Mouse (Mus musculus) neural tube, embryonic 15.5 days (tissue): ENCODE data around the gene R3hdml. TPM values are rescaled to one million over a fixed set of nuclear protein-coding genes. Genes with fewer than 3 reads are reported as not detected.

Source experiments
- ATAC-seq: fragments of 200-750 bp; cut with Nextera tagmentation; 2 replicates; pipeline ENCODE4 v1.8.0; 2017; ENCODE audit warnings: mild to moderate bottlenecking, moderate TSS enrichment, moderate library complexity; ENCODE audit not compliant: low FRiP score
- H3K27ac ChIP-seq: fragments of 300-500 bp; sonication (generic); replicated peaks from 2 replicates; pipeline ENCODE4 v1.5.1; 2015; ENCODE audit warnings: mild to moderate bottlenecking, inconsistent platforms
- H3K27me3 ChIP-seq: fragments of 300-500 bp; sonication (generic); replicated peaks from 2 replicates; pipeline ENCODE4 v1.6.1; 2015; ENCODE audit warnings: inconsistent platforms
- H3K36me3 ChIP-seq: fragments of 300-500 bp; sonication (generic); 2 replicates; pipeline ENCODE4 v1.6.1; 2015; ENCODE audit warnings: inconsistent platforms
- H3K4me1 ChIP-seq: fragments of 300-500 bp; sonication (generic); 2 replicates; pipeline ENCODE4 v1.6.1; 2015; ENCODE audit warnings: inconsistent platforms
- H3K4me2 ChIP-seq: fragments of 300-500 bp; sonication (generic); 2 replicates; pipeline ENCODE4 v1.6.1; 2015; ENCODE audit warnings: inconsistent platforms, mild to moderate bottlenecking, moderate library complexity
- H3K4me3 ChIP-seq: fragments of 300-500 bp; sonication (generic); replicated peaks from 2 replicates; pipeline ENCODE4 v1.5.1; 2015; ENCODE audit warnings: mild to moderate bottlenecking, inconsistent platforms
- H3K9ac ChIP-seq: fragments of 300-500 bp; sonication (generic); replicated peaks from 2 replicates; pipeline ENCODE4 v1.6.1; 2015; ENCODE audit warnings: mild to moderate bottlenecking, inconsistent platforms
- H3K9me3 ChIP-seq: fragments of 300-500 bp; sonication (generic); replicated peaks from 2 replicates; pipeline ENCODE4 v1.6.1; 2016; ENCODE audit warnings: inconsistent platforms
- WGBS: fragments of 180-500 bp; shearing (Covaris S2); methylation state at CpG from one replicate; pipeline ENCODE4 v1.1.7; 2015; ENCODE audit warnings: mixed read lengths; 5-methylcytosine and 5-hydroxymethylcytosine counted together
- polyA plus RNA-seq: library from polyadenylated mRNA; unstranded; fragments of >200 nt; fragmentation: Nextera tagmentation; extraction: Ambion mirVana; gene quantifications from 2 replicates; pipeline ENCODE4 v1.2.1, GENCODE M21; 2015

The R3hdml gene
- polyA plus RNA-seq, 1 experiment from 2014 or later = 0.18 TPM

DNA sequence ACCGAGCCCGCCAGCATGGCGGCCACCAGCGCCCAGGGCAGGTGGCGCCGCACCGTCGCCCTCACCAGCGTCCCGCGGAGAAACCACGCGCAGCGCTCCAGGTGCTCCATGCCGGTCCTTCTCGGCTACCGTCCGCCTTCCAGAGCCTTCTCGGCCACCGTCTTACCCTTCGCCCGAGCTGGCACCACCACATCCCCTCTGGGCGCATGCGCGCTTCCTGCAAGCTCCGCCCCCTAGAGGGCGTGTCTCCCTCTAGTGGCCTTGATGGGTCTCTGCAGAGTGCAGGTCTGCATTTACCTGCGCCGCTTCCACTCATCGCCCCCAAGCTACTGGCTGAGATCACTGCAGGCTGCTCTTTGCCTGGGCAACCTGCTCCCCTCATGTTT lies 19.7 kb upstream of the R3hdml start, which contains the start of gene Fitm2:
Gene Fitm2, minus strand, starts transcription at position 164 of the 386 bp plus-strand sequence.
- 0% methylated on average over 30 of the region's 30 CpGs for WGBS
- peak within 1 kb of the TSS; percentile 90 for H3K27ac ChIP-seq

DNA sequence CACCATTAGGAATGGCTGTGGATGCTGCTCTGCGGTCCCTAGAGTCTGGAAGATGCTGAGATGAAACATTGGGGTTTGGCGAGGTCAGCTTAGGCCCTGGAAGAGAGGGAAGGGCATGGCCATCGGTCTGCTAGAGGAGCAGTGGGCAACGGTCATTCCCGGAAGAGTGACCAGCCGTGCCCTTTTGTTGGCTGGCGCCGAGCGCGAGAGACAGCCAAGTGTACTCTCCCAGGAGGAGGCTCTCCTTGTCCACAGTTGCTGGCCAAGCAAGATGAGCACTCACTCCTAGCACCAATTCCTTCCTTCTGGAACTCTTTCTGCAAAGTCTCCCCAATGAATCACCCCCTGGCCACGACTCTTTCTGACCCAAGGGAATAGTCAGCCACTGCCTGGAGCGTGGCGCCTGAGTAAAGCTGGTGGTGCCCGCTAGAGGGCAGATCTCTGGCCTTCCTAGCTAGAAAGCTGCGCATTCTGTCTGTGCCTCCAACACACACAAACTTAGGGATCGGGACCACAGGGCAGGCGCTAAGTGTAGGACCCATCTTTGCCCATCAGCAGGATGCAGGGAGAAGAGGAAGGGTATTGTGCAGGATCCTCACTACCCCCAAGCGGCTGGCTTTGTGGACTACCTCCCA lies 11.8 kb upstream of the R3hdml start:
- H3K4me3 ChIP-seq = no peak overlapping the region
- H3K36me3 ChIP-seq = no peaks in the 10 kb centered on the region
- ATAC-seq = no peak
- no peak overlapping the region for H3K27ac ChIP-seq
- H3K9ac ChIP-seq = no peak overlapping the region
- H3K4me2 ChIP-seq = no peak overlapping the region
- peaks cover 11% of the 10 kb centered on the region for H3K27me3 ChIP-seq
- H3K9me3 ChIP-seq = no peaks in the 10 kb centered on the region
- 54% methylated on average over 18 of the region's 18 CpGs for WGBS
- peaks cover 9% of the 10 kb centered on the region for H3K4me1 ChIP-seq

More for the DNA sequence above, 19.7 kb upstream of the R3hdml start, which contains the start of gene Fitm2:
- peak; percentile 95 for ATAC-seq
- H3K9ac ChIP-seq = peak within 1 kb of the TSS; percentile 83
- H3K36me3 ChIP-seq = peaks cover 23% of the 10 kb centered on the region
- no peaks in the 10 kb centered on the region for H3K9me3 ChIP-seq
- peaks cover 20% of the 10 kb centered on the region for H3K4me1 ChIP-seq
- H3K4me2 ChIP-seq = peak within 1 kb of the TSS; percentile 83
- H3K4me3 ChIP-seq = peak within 1 kb of the TSS; percentile 96
- no peaks in the 10 kb centered on the region for H3K27me3 ChIP-seq

DNA sequence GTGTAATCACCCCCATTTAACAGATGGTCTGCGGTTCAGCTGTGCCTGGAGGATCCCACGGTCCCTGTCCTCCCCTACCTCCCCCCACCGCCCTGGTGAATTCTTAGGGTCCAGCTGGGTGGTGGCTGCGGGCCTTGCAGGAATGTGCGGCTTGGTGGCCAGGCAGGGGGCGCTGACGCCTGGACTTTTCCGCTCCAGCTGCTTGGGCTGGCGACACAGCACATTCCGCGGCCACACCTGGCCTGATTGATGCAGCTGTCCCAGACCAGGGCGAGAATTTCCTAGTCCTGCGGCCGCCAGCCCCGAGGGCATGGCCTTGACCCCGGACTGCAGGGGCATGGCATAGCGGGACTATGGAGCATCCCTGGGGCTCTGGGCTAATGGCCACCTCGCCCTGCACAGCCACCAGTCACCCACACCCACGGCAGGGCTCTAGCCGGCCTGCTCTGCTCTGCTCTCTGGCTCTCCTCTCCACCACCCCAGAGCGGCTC lies 10.5 kb upstream of the R3hdml start:
- peaks cover 11% of the 10 kb centered on the region for H3K27me3 ChIP-seq
- peak overlapping the region; percentile 61 for H3K4me2 ChIP-seq
- ATAC-seq = 0 out of 2 replicates have a peak, but pooled peaks have one; percentile 38
- peak overlapping the region; percentile 32; the same call in 1 of the 2 replicates for H3K9ac ChIP-seq
- peak overlapping the region; percentile 29 for H3K4me3 ChIP-seq
- 1% methylated on average over 20 of the region's 21 CpGs for WGBS
- H3K4me1 ChIP-seq = peaks cover 9% of the 10 kb centered on the region
- H3K27ac ChIP-seq = no peak overlapping the region
- no peaks in the 10 kb centered on the region for H3K9me3 ChIP-seq
- H3K36me3 ChIP-seq = no peaks in the 10 kb centered on the region

DNA sequence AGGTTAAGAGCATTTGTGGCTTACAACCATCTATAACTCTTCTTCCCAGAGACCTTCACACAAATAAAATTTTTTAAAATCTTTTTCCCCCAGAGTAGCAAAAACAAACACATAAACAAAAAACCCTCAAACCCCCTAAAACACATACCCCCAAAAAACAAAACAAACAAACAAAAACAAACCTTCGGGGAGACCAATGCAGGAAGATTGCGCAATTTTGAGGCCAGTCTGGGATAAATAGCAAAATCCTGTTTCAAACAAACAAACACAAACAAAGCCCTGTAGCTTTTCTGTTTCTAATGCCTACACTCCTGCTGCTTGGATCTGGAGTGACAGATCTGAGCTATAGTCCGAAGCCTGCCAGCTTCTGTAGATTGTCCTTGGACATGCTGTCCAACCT lies 4.8 kb upstream of the R3hdml start:
- WGBS = 90% methylated on average over 3 of the region's 3 CpGs

DNA sequence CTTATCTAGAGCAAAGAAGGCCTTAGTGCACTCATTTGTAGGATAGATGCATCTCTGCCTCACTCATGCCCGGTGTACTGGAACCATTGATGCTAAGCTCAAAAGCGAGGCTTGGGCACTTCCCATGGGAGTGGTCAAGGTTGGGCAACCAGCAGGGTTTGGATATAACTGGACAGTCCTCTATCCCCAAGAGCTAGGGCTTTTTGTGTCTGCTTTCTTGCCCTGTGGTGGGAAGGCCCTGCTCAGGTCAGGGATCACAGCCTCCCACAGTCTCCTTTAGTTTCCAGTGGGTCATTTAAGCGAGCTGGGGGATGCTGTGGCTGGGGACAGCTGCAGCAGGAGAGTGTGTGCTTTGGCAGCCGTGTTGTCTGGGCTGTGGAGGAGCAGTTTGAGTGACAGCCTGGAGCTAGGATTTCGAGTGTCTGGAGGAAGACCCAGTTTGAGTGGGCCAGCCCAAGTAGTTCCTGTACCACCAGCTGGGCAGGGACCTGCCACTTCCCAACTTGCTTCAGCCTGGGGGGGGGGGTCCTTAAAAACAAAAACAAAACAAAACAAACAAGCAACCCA lies 2.3 kb upstream of the R3hdml start:
- Histone ChIP-seq H3K4me1 (peaks cover 6% of the 10 kb centered on the region; the same call in 1 of the 2 replicates), H3K4me3 (no peak overlapping the region), H3K4me2 (no peak overlapping the region), H3K9me3 (no peaks in the 10 kb centered on the region), H3K36me3 (no peaks in the 10 kb centered on the region), H3K9ac (no peak overlapping the region), H3K27me3 (no peaks in the 10 kb centered on the region), H3K27ac (no peak overlapping the region)
- WGBS = 55% methylated on average over 5 of the region's 5 CpGs
- ATAC-seq = no peak

More for the DNA sequence above, 4.8 kb upstream of the R3hdml start:
- no peak for ATAC-seq
- Histone ChIP-seq H3K4me1 (peaks cover 4% of the 10 kb centered on the region; the same call in 1 of the 2 replicates), H3K9ac (no peak overlapping the region), H3K4me3 (no peak overlapping the region), H3K4me2 (no peak overlapping the region), H3K9me3 (no peaks in the 10 kb centered on the region), H3K36me3 (no peaks in the 10 kb centered on the region), H3K27me3 (no peaks in the 10 kb centered on the region), H3K27ac (no peak overlapping the region)

DNA sequence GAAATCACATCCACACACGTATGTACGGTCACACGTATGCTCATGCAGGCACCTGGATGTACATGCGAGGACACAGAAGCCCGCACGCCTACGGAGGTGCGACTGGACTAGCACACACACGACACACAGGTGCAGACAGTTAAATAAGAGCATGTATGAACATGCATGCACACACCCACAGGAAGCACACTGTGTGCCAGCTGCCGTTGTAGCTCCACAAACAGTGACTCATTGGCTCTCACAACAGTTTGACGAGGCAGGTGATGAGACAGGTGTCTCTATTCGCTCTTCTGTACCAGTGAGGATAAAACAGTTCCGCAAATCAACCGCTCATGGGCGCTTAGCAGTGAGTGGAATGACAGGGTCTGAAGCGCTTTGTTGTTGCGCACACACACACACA lies 1.5 kb upstream of the R3hdml start:
- Histone ChIP-seq H3K4me1 (peaks cover 6% of the 10 kb centered on the region; the same call in 1 of the 2 replicates), H3K4me2 (no peak overlapping the region), H3K27ac (no peak overlapping the region), H3K27me3 (no peaks in the 10 kb centered on the region), H3K9ac (no peak overlapping the region), H3K9me3 (no peaks in the 10 kb centered on the region), H3K4me3 (no peak overlapping the region), H3K36me3 (no peaks in the 10 kb centered on the region)
- no peak for ATAC-seq
- 94% methylated on average over 17 of the region's 17 CpGs for WGBS

DNA sequence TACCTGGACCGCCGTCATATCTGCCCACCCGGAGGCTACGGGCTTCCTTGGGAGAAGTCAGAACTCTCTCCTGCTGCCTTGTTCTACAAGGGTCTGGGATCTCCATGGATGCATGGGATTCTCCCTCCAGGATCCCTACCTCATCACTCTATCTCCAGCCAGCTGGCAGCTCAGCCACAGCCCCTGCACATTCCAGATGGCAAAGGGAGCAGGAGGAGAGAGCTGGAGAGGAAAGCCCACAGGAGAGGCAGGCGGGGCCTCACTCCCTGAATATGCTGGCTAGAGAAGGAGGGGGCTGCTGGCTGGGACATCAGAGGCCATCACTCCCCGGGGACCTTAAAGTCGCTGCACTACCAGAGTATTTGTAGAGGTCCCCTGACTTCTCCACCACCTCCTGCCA lies 767 bp upstream of the R3hdml start:
- Histone ChIP-seq H3K27me3 (no peaks in the 10 kb centered on the region), H3K4me3 (no peak overlapping the region), H3K4me1 (peaks cover 6% of the 10 kb centered on the region; the same call in 1 of the 2 replicates), H3K27ac (no peak overlapping the region), H3K4me2 (no peak overlapping the region), H3K9me3 (no peaks in the 10 kb centered on the region), H3K9ac (no peak overlapping the region), H3K36me3 (no peaks in the 10 kb centered on the region)
- 71% methylated on average over 7 of the region's 7 CpGs for WGBS
- no peak for ATAC-seq

DNA sequence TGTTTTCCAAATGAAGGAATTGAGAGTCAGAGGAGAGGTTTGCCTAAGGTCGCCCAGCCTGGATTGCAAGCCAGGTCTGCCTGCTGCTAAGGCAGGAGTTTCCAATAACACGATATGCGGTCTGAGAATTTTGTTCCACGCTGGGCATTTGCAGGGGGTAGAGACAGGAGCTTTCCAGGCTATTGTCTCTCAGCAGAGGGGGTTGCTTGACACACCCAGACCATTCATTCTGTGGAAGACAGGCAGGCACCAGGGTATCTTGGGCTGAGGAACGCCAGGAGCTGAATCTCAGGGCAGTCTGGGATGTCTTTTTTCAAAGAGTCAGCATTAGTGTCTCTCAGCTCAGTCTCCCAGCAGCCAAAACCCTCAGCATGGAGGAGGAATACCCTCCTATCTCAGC lies 913 bp downstream of the R3hdml start:
- no peak for ATAC-seq
- Histone ChIP-seq H3K4me1 (peaks cover 6% of the 10 kb centered on the region; the same call in 1 of the 2 replicates), H3K36me3 (no peaks in the 10 kb centered on the region), H3K4me2 (no peak overlapping the region), H3K4me3 (no peak overlapping the region), H3K27me3 (no peaks in the 10 kb centered on the region), H3K9me3 (no peaks in the 10 kb centered on the region), H3K27ac (no peak overlapping the region), H3K9ac (no peak overlapping the region)
- 24% methylated on average over 5 of the region's 5 CpGs for WGBS

DNA sequence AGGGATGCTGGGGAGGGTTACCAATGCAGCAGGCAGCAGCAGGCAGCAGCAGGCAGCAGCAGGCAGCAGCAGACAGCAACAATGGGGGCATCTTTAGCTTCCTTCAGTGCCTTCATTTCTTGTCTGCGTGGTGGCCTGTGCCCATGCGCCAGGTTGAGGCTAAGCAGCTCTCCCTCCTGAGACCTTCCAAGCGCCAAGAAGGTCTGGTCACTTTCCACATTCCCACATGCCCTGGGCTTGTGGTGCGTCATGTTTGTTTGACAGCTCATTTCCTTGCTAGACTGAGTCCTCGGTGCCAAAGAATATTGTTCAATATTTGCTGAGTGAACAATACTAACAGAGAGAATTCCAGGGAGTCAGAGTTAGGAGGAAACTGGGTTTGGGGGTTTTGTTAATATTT lies 1.9 kb downstream of the R3hdml start:
- WGBS = 57% methylated on average over 5 of the region's 5 CpGs
- no peak for ATAC-seq
- H3K27me3 ChIP-seq = no peaks in the 10 kb centered on the region

DNA sequence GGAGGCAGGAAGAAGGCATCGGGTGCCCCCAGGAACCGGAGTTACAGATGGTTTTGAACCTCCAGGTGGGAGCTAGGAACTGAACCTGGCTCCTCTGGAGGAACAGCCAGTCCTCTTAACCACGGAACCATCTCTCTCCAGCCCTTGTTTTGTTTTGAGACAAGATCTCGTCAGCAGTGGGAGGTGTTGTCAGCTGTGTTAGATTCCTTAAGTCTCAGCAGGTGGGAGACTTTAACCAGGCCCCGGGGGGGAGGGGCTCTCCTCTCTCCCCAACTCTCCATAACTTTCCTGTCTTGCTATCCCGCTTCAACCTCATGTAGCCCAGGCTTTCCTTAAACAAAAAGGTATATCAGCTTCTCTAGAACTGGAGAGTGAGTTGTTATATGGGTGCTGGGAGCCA lies 2.3 kb downstream of the R3hdml start:
- 51% methylated on average over 6 of the region's 6 CpGs for WGBS
- no peak for ATAC-seq
- Histone ChIP-seq H3K27me3 (no peaks in the 10 kb centered on the region), H3K4me2 (no peak overlapping the region), H3K4me1 (peaks cover 6% of the 10 kb centered on the region; the same call in 1 of the 2 replicates), H3K36me3 (no peaks in the 10 kb centered on the region), H3K27ac (no peak overlapping the region), H3K9ac (no peak overlapping the region), H3K9me3 (no peaks in the 10 kb centered on the region), H3K4me3 (no peak overlapping the region)

More for the DNA sequence above, 1.9 kb downstream of the R3hdml start:
- Histone ChIP-seq H3K36me3 (no peaks in the 10 kb centered on the region), H3K4me3 (no peak overlapping the region), H3K9ac (no peak overlapping the region), H3K4me1 (peaks cover 6% of the 10 kb centered on the region; the same call in 1 of the 2 replicates), H3K9me3 (no peaks in the 10 kb centered on the region), H3K27ac (no peak overlapping the region), H3K4me2 (no peak overlapping the region)

DNA sequence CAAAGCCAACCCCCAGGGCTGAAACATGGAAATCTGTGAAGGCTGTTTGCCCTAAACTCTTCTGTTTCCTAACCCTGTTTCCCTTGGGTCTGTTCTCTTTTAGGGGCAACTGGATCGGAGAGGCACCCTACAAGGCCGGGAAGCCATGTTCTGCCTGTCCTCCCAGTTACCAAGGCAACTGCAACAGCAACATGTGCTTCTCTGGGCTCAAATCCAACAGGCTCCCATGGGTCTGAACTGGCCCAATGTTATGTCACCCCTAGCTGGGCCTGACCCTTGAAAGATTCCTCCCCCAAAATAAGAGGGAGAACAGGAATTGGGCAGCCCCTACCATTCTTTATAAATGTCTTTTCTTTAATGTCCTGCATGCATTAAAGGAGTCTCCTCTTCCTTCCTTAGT lies 10.1 kb downstream of the R3hdml start:
- ATAC-seq = no peak
- no peak overlapping the region for H3K27ac ChIP-seq
- no peak overlapping the region for H3K4me2 ChIP-seq
- H3K9ac ChIP-seq = no peak overlapping the region
- no peak overlapping the region for H3K4me3 ChIP-seq
- H3K36me3 ChIP-seq = no peaks in the 10 kb centered on the region
- H3K9me3 ChIP-seq = no peaks in the 10 kb centered on the region
- H3K27me3 ChIP-seq = no peaks in the 10 kb centered on the region
- 62% methylated on average over 2 of the region's 2 CpGs for WGBS
- H3K4me1 ChIP-seq = no peaks in the 10 kb centered on the region

DNA sequence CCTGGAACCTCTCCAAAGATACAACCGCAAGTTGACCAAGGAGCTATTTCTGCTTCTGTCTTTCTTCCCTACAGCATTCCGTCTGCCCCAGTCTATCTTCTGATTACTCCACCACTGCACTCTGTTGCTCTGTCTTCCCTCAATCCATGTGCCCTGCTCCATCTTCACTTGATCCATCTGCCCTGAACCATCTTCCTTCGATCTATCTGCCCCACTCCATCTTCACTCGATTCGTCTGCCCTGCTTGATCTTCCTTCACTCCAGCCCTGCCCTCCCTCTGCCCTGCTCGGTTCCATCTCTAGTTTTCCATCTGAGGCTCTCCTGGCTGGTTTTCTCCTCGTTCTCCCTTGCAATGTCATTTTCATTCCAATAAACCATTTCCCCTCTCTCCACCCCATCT lies 11.1 kb downstream of the R3hdml start:
- H3K9me3 ChIP-seq = no peaks in the 10 kb centered on the region
- no peak overlapping the region for H3K4me2 ChIP-seq
- no peak overlapping the region for H3K4me3 ChIP-seq
- WGBS = 59% methylated on average over 7 of the region's 7 CpGs
- ATAC-seq = no peak
- H3K27me3 ChIP-seq = no peaks in the 10 kb centered on the region
- no peaks in the 10 kb centered on the region for H3K36me3 ChIP-seq
- no peak overlapping the region for H3K27ac ChIP-seq
- no peak overlapping the region for H3K9ac ChIP-seq
- no peaks in the 10 kb centered on the region for H3K4me1 ChIP-seq
